ENCODE assay signal across 23 mouse cellular contexts in the genomic region with DNA sequence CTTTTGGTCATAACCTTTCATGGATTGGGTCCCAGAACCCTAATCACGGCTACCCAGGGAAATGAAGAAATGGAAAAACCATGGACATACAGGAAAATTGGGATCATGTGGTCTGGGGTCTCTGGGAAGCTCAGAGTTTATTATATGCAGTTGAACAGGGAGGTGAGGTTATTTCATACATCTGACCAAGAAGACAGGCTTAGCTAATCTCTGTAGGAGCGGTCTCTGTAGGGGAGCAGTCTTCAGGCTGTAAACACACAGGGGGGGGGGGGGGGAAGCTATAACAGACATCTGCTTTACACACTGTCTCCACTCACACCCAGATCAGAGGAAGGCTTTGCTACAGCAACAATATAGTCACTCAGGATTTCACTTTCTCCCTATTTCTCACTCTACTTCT.
"Had no signal": no experiment of that assay in that cellular context is flagged by ENCODE, and none has a peak within 500 bp of the region (broad histone marks: within the 10 kb centered on the region; RNA-seq: fewer than 3 reads in every experiment).

No protein-coding gene starts in this region.

- H3K9me3 ChIP-seq: heart, embryonic 13.5 days; heart, embryonic 15.5 days; hindbrain, embryonic 13.5 days; hindbrain, embryonic 15.5 days; limb, embryonic 12.5 days; liver, embryonic 12.5 days had no signal

- H3K4me2 ChIP-seq: heart, embryonic 11.5 days; heart, embryonic 13.5 days; heart, embryonic 15.5 days; hindbrain, embryonic 13.5 days; hindbrain, embryonic 15.5 days; limb, embryonic 12.5 days; liver, embryonic 12.5 days had no signal

- ATAC-seq: hindbrain, postnatal 0 days; intestine, embryonic 16.5 days; liver, embryonic 12.5 days had no signal

- H3K9ac ChIP-seq: heart, embryonic 13.5 days; heart, embryonic 15.5 days; hindbrain, embryonic 13.5 days; hindbrain, embryonic 15.5 days; limb, embryonic 12.5 days; liver, embryonic 12.5 days; liver, embryonic 14.5 days had no signal

- H3K27me3 ChIP-seq: heart, embryonic 13.5 days; heart, embryonic 15.5 days; hindbrain, embryonic 13.5 days; hindbrain, embryonic 15.5 days; limb, embryonic 12.5 days; liver, embryonic 12.5 days had no signal

- H3K36me3 ChIP-seq: heart, embryonic 13.5 days; heart, embryonic 15.5 days; hindbrain, embryonic 13.5 days; hindbrain, embryonic 15.5 days; limb, embryonic 12.5 days; liver, embryonic 12.5 days had no signal

- H3K27ac ChIP-seq: heart, adult 2 months; heart, embryonic 13.5 days; heart, embryonic 15.5 days; hindbrain, embryonic 13.5 days; hindbrain, embryonic 15.5 days; hindbrain, postnatal 0 days; kidney, postnatal 0 days; limb, embryonic 12.5 days; liver, embryonic 12.5 days; liver, embryonic 14.5 days had no signal

- DNase-seq: gastrocnemius, postnatal 14 days; gastrocnemius, postnatal 36 days; heart, adult 2 months; heart, postnatal 14 days; heart, postnatal 36 days; kidney, adult 11 months; kidney, adult 8-10 months; kidney, postnatal 14 days; kidney, postnatal 36 days; layer of hippocampus, adult 9-11 months; layer of hippocampus, postnatal 36 days; left cerebral cortex, postnatal 4 days had no signal

- H3K4me3 ChIP-seq: heart, adult 2 months; heart, embryonic 13.5 days; heart, embryonic 15.5 days; hindbrain, embryonic 13.5 days; hindbrain, embryonic 15.5 days; limb, embryonic 12.5 days; liver, embryonic 12.5 days had no signal

- H3K4me1 ChIP-seq: heart, embryonic 13.5 days; heart, embryonic 15.5 days; limb, embryonic 12.5 days; liver, embryonic 12.5 days had no signal
